Mouse (Mus musculus) forebrain, embryonic 10.5 days (tissue): ENCODE measurements around the gene Tbx19. TPM values are rescaled to one million over a fixed set of nuclear protein-coding genes. Genes with fewer than 3 reads are reported as not detected.

Experiments
- DNase-seq: peaks from one replicate; pipeline ENCODE4 v3.0.0-alpha.2; 2017; ENCODE audit warnings: low spot score; ENCODE audit errors: extremely low spot score
- H3K27ac ChIP-seq: fragments of 300-500 bp; sonication (generic); 2 replicates; pipeline ENCODE4 v1.5.1; 2016; ENCODE audit warnings: mild to moderate bottlenecking
- H3K27me3 ChIP-seq: fragments of 300-500 bp; sonication (generic); 2 replicates; pipeline ENCODE4 v1.6.1; 2016; ENCODE audit warnings: mild to moderate bottlenecking; ENCODE audit not compliant: poor library complexity, severe bottlenecking
- H3K36me3 ChIP-seq: fragments of 300-500 bp; sonication (generic); replicated peaks from 2 replicates; pipeline ENCODE4 v1.6.1; 2016; ENCODE audit warnings: mild to moderate bottlenecking, moderate library complexity
- H3K4me1 ChIP-seq: fragments of 300-500 bp; sonication (generic); 2 replicates; pipeline ENCODE4 v1.6.1; 2016
- H3K4me3 ChIP-seq: fragments of 300-500 bp; sonication (generic); 2 replicates; pipeline ENCODE4 v1.5.1; 2016; ENCODE audit warnings: mild to moderate bottlenecking, moderate library complexity
- H3K9me3 ChIP-seq: fragments of 300-500 bp; sonication (generic); 2 replicates; pipeline ENCODE4 v1.6.1; 2016; ENCODE audit warnings: mild to moderate bottlenecking, moderate library complexity
- WGBS: fragments of 180-500 bp; shearing (Covaris S2); methylation state at CpG from one replicate; pipeline ENCODE4 v1.1.7; 2016; 5-methylcytosine and 5-hydroxymethylcytosine counted together
- polyA plus RNA-seq: library from polyadenylated mRNA; unstranded; fragments of >200 nt; fragmentation: Nextera tagmentation; extraction: Ambion mirVana; gene quantifications from 2 replicates; pipeline ENCODE4 v1.2.1, GENCODE M21; 2016

Tbx19 gene
- polyA plus RNA-seq, 1 experiment from 2014 or later: not detected

GRCm38 (mm10) chr1:165104707-165105259 lies 55.8 kb downstream of the Tbx19 start:
- WGBS: 76% methylated on average over 7 of the region's 7 CpGs
- Histone ChIP-seq H3K27ac (no peak overlapping the region), H3K4me1 (peaks cover 11% of the 10 kb centered on the region; the same call in 1 of the 2 replicates), H3K9me3 (no peaks in the 10 kb centered on the region), H3K36me3 (no peaks in the 10 kb centered on the region), H3K27me3 (no peaks in the 10 kb centered on the region), H3K4me3 (no peak overlapping the region)
- DNase-seq: no peak

GRCm38 (mm10) chr1:165099569-165099968 lies 61.0 kb downstream of the Tbx19 start:
- H3K36me3 ChIP-seq: no peaks in the 10 kb centered on the region
- no peak overlapping the region for H3K27ac ChIP-seq
- H3K9me3 ChIP-seq: no peaks in the 10 kb centered on the region
- DNase-seq: no peak
- no peaks in the 10 kb centered on the region for H3K27me3 ChIP-seq
- peaks cover 11% of the 10 kb centered on the region for H3K4me1 ChIP-seq
- no peak overlapping the region for H3K4me3 ChIP-seq

DNA sequence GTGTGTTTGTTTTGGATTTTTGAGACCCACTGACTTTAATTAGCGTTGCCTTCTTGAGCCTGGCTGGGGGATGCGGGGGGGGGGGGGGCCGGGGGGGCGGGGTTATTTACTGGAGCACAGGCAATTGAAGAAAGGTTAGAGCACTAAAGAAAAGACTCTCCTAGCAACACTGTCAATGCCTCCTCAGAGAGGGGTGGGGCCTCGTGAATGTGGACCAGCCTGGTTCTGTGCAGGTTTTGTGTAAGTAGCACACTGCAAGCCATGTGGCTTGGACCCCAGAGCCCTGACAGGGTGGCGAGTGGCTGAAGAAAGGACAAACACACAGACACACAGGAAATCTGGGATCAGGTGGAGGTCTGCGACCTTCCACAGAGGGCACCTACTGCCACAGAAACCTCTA lies 65.7 kb downstream of the Tbx19 start:
- WGBS: 32% methylated on average over 7 of the region's 7 CpGs
- H3K9me3 ChIP-seq: no peaks in the 10 kb centered on the region
- peaks cover 29% of the 10 kb centered on the region for H3K4me1 ChIP-seq
- no peaks in the 10 kb centered on the region for H3K27me3 ChIP-seq
- DNase-seq: no peak
- H3K36me3 ChIP-seq: no peaks in the 10 kb centered on the region
- no peak overlapping the region for H3K4me3 ChIP-seq
- peak overlapping the region; percentile 51; the same call in 1 of the 2 replicates for H3K27ac ChIP-seq

GRCm38 (mm10) chr1:165091721-165092120 lies 68.9 kb downstream of the Tbx19 start:
- H3K9me3 ChIP-seq: no peaks in the 10 kb centered on the region
- peak; percentile 36 for DNase-seq
- peak overlapping the region; percentile 46 for H3K4me3 ChIP-seq
- no peaks in the 10 kb centered on the region for H3K27me3 ChIP-seq
- peaks cover 29% of the 10 kb centered on the region for H3K4me1 ChIP-seq
- H3K36me3 ChIP-seq: no peaks in the 10 kb centered on the region
- peak overlapping the region; percentile 72; the same call in 1 of the 2 replicates for H3K27ac ChIP-seq
- WGBS: 8% methylated on average over 15 of the region's 15 CpGs

GRCm38 (mm10) chr1:165089556-165089955 lies 71.0 kb downstream of the Tbx19 start:
- no peak overlapping the region for H3K4me3 ChIP-seq
- H3K9me3 ChIP-seq: no peaks in the 10 kb centered on the region
- WGBS: 90% methylated on average over 3 of the region's 3 CpGs
- no peaks in the 10 kb centered on the region for H3K27me3 ChIP-seq
- no peak for DNase-seq
- H3K4me1 ChIP-seq: peaks cover 17% of the 10 kb centered on the region
- no peaks in the 10 kb centered on the region for H3K36me3 ChIP-seq
- H3K27ac ChIP-seq: no peak overlapping the region

Other genes with a start within 250 kb of the Tbx19 start
- gene Xcl1, start 225.2 kb downstream of the Tbx19 start, polyA plus RNA-seq: not detected in 2 replicates
- 12.3 and 12.7 TPM in 2 replicates for gene Sft2d2, start 33.7 kb upstream of the Tbx19 start, polyA plus RNA-seq
- gene Tiprl, start 76.2 kb upstream of the Tbx19 start, polyA plus RNA-seq: 93.1 and 98.9 TPM in 2 replicates
- gene Gpr161, start 135.0 kb upstream of the Tbx19 start, polyA plus RNA-seq: 1.5 and 1.8 TPM in 2 replicates